21 mouse cellular contexts compared by ENCODE assay signal in the genomic region with DNA sequence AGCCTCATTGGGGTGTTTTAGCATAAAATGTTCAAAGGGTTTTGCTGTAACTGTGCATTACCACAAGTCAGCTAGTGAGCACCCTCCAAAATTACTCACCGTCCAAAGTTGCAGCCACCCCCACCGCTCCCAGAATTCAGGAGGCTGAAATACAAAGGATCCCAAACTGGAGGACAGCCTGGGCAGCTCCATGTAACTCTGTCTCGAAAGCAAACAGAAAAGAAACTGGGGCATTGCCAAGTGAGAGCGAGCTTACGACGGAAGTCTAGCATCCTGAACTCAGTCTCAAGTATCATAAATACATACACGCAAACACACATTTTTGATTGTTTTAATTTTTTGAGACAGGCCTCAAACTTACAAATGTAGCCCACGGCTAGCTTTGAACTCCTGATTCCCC. TPM values are rescaled to one million over a fixed set of nuclear protein-coding genes. Genes with fewer than 3 reads are reported as not detected.
DNase-seq lines count a peak whose midpoint lies in the region; ATAC-seq and TF ChIP-seq lines count a peak whose summit lies in the region.
"Had no signal": no experiment of that assay in that cellular context is flagged by ENCODE, and none has a peak within 500 bp of the region (broad histone marks: within the 10 kb centered on the region; RNA-seq: fewer than 3 reads in every experiment).

No protein-coding gene starts in this region.

- peaks cover 5% of the 10 kb centered on the region; the same call in 1 of the 2 replicates for H3K4me1 ChIP-seq in lung, embryonic 14.5 days (ENCODE audit: insufficient read depth)

- DNase-seq in heart, adult 11 months, result peak; percentile 74
- no peak for DNase-seq in heart, adult 18-20 months
- peak; percentile 33 for DNase-seq in lung, embryonic 14.5 days
- DNase-seq in lung, postnatal 10 days, result no peak
- peak; percentile 33 for DNase-seq in NIH3T3 (ENCODE audit: low read depth)
- no peak for DNase-seq in urinary bladder, adult 18-20 months (ENCODE audit: low spot score in 2 of 2)
- DNase-seq: adrenal gland, adult 2 months; adrenal gland, adult 8-10 months; adrenal gland, postnatal 10 days; adrenal gland, postnatal 14 days; adrenal gland, postnatal 25 days; B cell, adult 2 months; cerebellum, adult 11 months; cerebellum, adult 11-12 months; cerebellum, adult 18-20 months; cerebellum, adult 2 months had no signal

- H3K36me3 ChIP-seq in lung, embryonic 14.5 days (ENCODE audit: insufficient read depth), result no peaks in the 10 kb centered on the region

- H3K4me3 ChIP-seq in lung, embryonic 14.5 days (ENCODE audit: low read depth, low read length), result no peak overlapping the region

- no peaks in the 10 kb centered on the region for H3K27me3 ChIP-seq in lung, embryonic 14.5 days (ENCODE audit: insufficient read depth, low read length)
- H3K27me3 ChIP-seq: CH12.LX, Patski had no signal

- no peak overlapping the region for H3K4me2 ChIP-seq in lung, embryonic 14.5 days

- H3K9ac ChIP-seq in lung, embryonic 14.5 days, result no peak overlapping the region

- no peak overlapping the region for H3K27ac ChIP-seq in lung, embryonic 14.5 days (ENCODE audit: low read depth)

- no peak for TF ChIP-seq CTCF in lung, embryonic 14.5 days (IDR thresholded peaks at IDR 0.05; ENCODE audit: low read depth)

- WGBS in lung, embryonic 14.5 days, result 62% methylated on average over 8 of the region's 8 CpGs

- H3K9me3 ChIP-seq in lung, embryonic 14.5 days (ENCODE audit: low read depth, low read length), result no peaks in the 10 kb centered on the region
- H3K9me3 ChIP-seq: G1E had no signal

- ATAC-seq in lung, embryonic 14.5 days (ENCODE audit: insufficient read depth), result no peak
- ATAC-seq: activated CD4-positive, CD25-positive, alpha-beta regulatory T cell, adult 4 months; CD4-positive, CD25-positive, alpha-beta regulatory T cell, adult 4 months; Patski had no signal

RNA-seq across cellular contexts. Expression of gene Haus4, which starts 2.9 kb away (rescaled TPM):
- 1 to 10 TPM; 2.6 to 2.8 TPM for total RNA-seq in heart, adult 18-20 months (2021)
- 53.0 and 60.3 TPM in 2 replicates for polyA plus RNA-seq in lung, embryonic 14.5 days (2014; fragmentation: Nextera tagmentation; extraction: Ambion mirVana)

RNA-seq across cellular contexts. Expression of gene Ajuba, which starts 20.0 kb away (rescaled TPM):
- 1 to 10 TPM; 3.7 to 3.9 TPM for total RNA-seq in heart, adult 18-20 months (2021)
- polyA plus RNA-seq in lung, embryonic 14.5 days (2014; fragmentation: Nextera tagmentation; extraction: Ambion mirVana), result 37.8 and 43.6 TPM in 2 replicates
- total RNA-seq: G1E had no signal
- polyA plus RNA-seq: CD4-positive, CD25-positive, alpha-beta regulatory T cell, adult 4 months; G1E had no signal

RNA-seq across cellular contexts. Expression of gene Prmt5, which starts 40.0 kb away (rescaled TPM):
- 10 to 100 TPM; 32.2 to 33.2 TPM for total RNA-seq in heart, adult 18-20 months (2021)
- 88.2 and 96.5 TPM in 2 replicates for polyA plus RNA-seq in lung, embryonic 14.5 days (2014; fragmentation: Nextera tagmentation; extraction: Ambion mirVana)

RNA-seq across cellular contexts. Expression of gene 4931414P19Rik, which starts 48.5 kb away (rescaled TPM):
- total RNA-seq in heart, adult 18-20 months (2021), result 1 to 10 TPM; 3.0 to 6.1 TPM
- polyA plus RNA-seq in lung, embryonic 14.5 days (2014; fragmentation: Nextera tagmentation; extraction: Ambion mirVana), result 8.3 and 9.4 TPM in 2 replicates

Comparison
In these comparisons a context has a peak if more than half of its experiments do, and no peak if none do; other contexts are left out.
1. DNase-seq: peak in heart, adult 11 months (single experiment), lung, embryonic 14.5 days (single experiment) and NIH3T3 (single experiment); none in heart, adult 18-20 months (0 of 2), lung, postnatal 10 days (single experiment) and urinary bladder, adult 18-20 months (0 of 2).